Mouse (Mus musculus) limb, embryonic 12.5 days (tissue): Measurements from ENCODE around the gene Ldhd. TPM values are rescaled to one million over a fixed set of nuclear protein-coding genes. Genes with fewer than 3 reads are reported as not detected.
A peak's percentile ranks its signal among the peaks of the same experiment; 100 is the strongest.
"Not testable (repeated sequence)": the region's sequence is repeated elsewhere in the genome, so short reads cannot be mapped to it uniquely, and the experiment has no call there.

Source experiments
- ATAC-seq: fragments of 200-750 bp; cut with Nextera tagmentation; 2 replicates; pipeline ENCODE4 v1.8.0; 2017; ENCODE audit warnings: low read depth, moderate TSS enrichment; ENCODE audit not compliant: insufficient number of reproducible peaks, insufficient read depth, low FRiP score, low TSS enrichment
- H3K27ac ChIP-seq: fragments of 300-500 bp; sonication (generic); 2 replicates; pipeline ENCODE4 v1.5.1; 2016; ENCODE audit warnings: mild to moderate bottlenecking, moderate library complexity
- H3K27me3 ChIP-seq: fragments of 300-500 bp; sonication (generic); 2 replicates; pipeline ENCODE4 v1.6.1; 2016; ENCODE audit warnings: mild to moderate bottlenecking, moderate library complexity
- H3K36me3 ChIP-seq: fragments of 300-500 bp; sonication (generic); 2 replicates; pipeline ENCODE4 v1.6.1; 2016; ENCODE audit warnings: mild to moderate bottlenecking, moderate library complexity
- H3K4me1 ChIP-seq: fragments of 300-500 bp; sonication (generic); replicated peaks from 2 replicates; pipeline ENCODE4 v1.6.1; 2016
- H3K4me2 ChIP-seq: fragments of 300-500 bp; sonication (generic); 2 replicates; pipeline ENCODE4 v1.6.1; 2016; ENCODE audit warnings: mild to moderate bottlenecking, moderate library complexity
- H3K4me3 ChIP-seq: fragments of 300-500 bp; sonication (generic); replicated peaks from 2 replicates; pipeline ENCODE4 v1.5.1; 2016; ENCODE audit warnings: mild to moderate bottlenecking
- H3K9ac ChIP-seq: fragments of 300-500 bp; sonication (generic); replicated peaks from 2 replicates; pipeline ENCODE4 v1.6.1; 2016; ENCODE audit warnings: mild to moderate bottlenecking, moderate library complexity
- H3K9me3 ChIP-seq: fragments of 300-500 bp; sonication (generic); 2 replicates; pipeline ENCODE4 v1.6.1; 2016; ENCODE audit warnings: mild to moderate bottlenecking, moderate library complexity
- WGBS: fragments of 180-500 bp; shearing (Covaris S2); methylation state at CpG from one replicate; pipeline ENCODE4 v1.1.7; 2016; 5-methylcytosine and 5-hydroxymethylcytosine counted together
- polyA plus RNA-seq: library from polyadenylated mRNA; unstranded; fragments of >200 nt; fragmentation: Nextera tagmentation; extraction: Ambion mirVana; gene quantifications from 2 replicates; pipeline ENCODE4 v1.2.1, GENCODE M21; 2016

Gene Ldhd
- polyA plus RNA-seq, 1 experiment from 2014 or later: 0.25 TPM

DNA sequence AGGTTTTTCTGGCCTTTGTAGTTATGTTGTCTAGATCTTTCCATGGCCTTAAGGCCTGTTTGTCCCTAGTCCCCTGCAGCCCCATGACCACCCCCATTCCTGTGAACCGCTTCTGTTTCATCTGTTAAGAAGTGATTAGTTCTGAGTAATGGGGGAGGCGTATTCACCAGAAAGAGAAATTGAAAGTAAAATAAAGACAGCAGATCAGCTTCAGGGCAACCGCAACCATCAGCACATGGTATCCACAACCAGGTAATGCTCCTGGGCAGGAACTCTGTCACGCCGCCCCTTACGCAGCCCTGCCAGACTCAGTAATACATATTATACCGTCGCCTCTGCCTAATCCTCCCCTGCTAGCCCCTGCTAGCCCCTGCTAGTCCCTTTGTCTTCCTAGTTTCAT is 15.5 kb upstream of the Ldhd start:
- no peaks in the 10 kb centered on the region for H3K9me3 ChIP-seq
- no peak for ATAC-seq
- H3K27ac ChIP-seq: no peak overlapping the region
- H3K9ac ChIP-seq: no peak overlapping the region
- WGBS: 95% methylated on average over 8 of the region's 8 CpGs
- no peak overlapping the region for H3K4me3 ChIP-seq
- H3K36me3 ChIP-seq: no peaks in the 10 kb centered on the region
- H3K4me2 ChIP-seq: no peak overlapping the region
- H3K27me3 ChIP-seq: no peaks in the 10 kb centered on the region
- H3K4me1 ChIP-seq: peaks cover 13% of the 10 kb centered on the region

DNA sequence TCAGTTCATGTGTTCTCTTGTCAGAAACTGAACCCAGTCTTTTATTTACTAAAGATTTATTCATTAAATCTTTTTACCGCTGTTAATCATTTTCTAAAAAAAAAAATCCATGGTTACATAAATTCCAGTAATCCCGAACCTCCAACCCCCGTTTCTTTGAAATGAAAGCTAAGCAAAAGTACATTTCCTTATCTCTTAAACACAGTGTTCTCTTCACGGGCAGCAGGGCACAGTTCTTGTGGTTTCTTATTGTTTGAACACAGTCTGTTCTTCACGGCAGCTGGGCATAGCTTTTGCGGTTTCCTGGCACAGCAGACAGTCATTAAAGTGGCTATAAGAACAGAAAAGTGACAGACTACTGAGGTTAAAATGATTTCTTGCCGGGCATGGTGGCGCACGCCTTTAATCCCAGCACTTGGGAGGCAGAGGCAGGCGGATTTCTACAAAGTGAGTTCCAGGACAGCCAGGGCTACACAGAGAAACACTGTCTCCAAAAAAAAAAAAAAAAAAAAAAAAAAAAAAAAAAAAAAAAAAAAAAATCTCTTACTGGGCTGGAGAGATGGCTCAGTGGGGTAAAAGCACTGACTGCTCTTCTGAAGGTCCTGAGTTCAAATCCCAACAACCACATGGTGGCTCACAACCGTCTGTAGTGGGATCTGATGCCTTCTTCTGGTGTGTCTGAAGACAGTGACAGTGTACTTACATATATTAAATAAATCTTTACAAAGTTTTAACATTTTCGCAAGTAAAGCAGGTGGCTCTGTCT is 14.3 kb upstream of the Ldhd start:
- 71% methylated on average over 12 of the region's 12 CpGs for whole genome bisulfite sequencing
- H3K9ac ChIP-seq: peak overlapping the region; percentile 87; the same call in 1 of the 2 replicates
- peak overlapping the region; percentile 57 for H3K4me2 ChIP-seq
- H3K27me3 ChIP-seq, H3K36me3 ChIP-seq, ATAC-seq, H3K27ac ChIP-seq, H3K9me3 ChIP-seq: not testable (repeated sequence)
- peaks cover 13% of the 10 kb centered on the region for H3K4me1 ChIP-seq
- H3K4me3 ChIP-seq: peak overlapping the region; percentile 78

DNA sequence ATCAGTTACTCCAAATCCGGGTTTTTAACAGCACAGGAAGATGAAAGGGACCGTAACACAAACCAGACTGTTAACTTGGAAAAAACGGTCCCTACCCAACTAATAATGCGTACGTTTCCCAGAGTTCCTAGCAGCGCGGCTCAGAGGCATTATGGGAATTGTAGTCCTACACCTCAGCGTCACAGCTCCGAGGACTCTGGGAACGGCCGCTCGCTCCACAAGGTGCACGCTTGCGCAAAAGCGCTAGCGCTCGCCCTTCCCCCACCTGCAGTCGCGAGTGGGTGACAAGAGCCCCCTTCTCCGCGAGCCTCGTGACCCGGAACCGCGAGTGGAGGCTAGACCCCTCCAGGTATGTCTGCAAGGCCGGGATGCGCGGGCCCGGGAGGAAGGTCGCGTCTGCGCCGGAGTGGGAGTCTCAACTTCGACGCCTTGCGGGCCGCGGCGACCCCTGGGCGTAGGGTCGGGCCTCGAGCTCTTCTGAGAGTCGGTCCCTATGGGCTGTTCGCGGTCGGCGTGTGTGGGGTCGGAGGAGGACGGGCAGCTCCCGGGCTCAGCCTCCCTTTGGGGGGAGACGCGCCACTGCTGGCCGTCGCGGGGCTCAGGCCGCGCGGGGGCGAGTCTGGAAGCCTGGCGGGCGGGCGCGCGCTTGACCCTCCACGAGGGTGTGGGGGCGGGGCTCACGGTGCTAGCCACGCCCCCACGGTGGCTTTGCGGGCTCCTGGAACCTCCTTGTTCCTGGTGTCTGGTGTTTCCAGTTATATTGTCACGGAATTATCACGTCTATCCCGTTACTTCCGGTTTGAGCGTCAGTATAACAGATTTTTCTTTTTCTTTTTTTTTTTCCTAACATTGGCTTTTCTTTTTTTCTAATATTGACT is 13.3 kb upstream of the Ldhd start, which contains the start of gene Zfp1:
Gene Zfp1 (plus strand): TSS at position 138 of the 878 bp plus-strand sequence.
- peaks cover 8% of the 10 kb centered on the region for H3K4me1 ChIP-seq
- no peaks in the 10 kb centered on the region for H3K27me3 ChIP-seq
- H3K36me3 ChIP-seq: no peaks in the 10 kb centered on the region
- H3K27ac ChIP-seq: peak within 1 kb of the TSS; percentile 94
- ATAC-seq: peak; percentile 96
- peak within 1 kb of the TSS; percentile 87 for H3K9ac ChIP-seq
- H3K4me2 ChIP-seq: peak within 1 kb of the TSS; percentile 57
- no peaks in the 10 kb centered on the region for H3K9me3 ChIP-seq
- under 1% methylated on average over 73 of the region's 75 CpGs for WGBS
- H3K4me3 ChIP-seq: peak within 1 kb of the TSS; percentile 78

DNA sequence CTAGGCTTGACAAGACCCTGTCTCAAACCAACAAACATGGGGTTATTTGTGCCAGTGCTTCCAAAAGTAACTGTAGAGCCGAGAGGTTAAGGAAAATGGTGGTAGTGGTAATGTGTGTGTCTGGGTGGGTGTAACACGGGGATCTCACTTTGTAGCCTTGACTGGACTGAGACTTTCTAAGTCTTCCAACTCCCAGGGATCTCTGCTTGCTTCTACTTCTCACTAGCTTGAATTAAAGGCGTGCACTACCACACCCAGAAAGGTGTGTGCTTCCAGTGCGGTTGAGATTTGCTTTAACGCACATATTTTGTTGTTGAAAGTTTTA is 12.7 kb upstream of the Ldhd start:
- Histone ChIP-seq H3K27ac (peak overlapping the region; percentile 94), H3K4me3 (peak overlapping the region; percentile 78), H3K9ac (peak overlapping the region; percentile 87), H3K4me2 (peak overlapping the region; percentile 57), H3K4me1 (peaks cover 8% of the 10 kb centered on the region), H3K9me3 (no peaks in the 10 kb centered on the region), H3K36me3 (no peaks in the 10 kb centered on the region), H3K27me3 (no peaks in the 10 kb centered on the region)
- ATAC-seq: peak; percentile 35; the same call in 1 of the 2 replicates
- WGBS: 11% methylated on average over 5 of the region's 5 CpGs

DNA sequence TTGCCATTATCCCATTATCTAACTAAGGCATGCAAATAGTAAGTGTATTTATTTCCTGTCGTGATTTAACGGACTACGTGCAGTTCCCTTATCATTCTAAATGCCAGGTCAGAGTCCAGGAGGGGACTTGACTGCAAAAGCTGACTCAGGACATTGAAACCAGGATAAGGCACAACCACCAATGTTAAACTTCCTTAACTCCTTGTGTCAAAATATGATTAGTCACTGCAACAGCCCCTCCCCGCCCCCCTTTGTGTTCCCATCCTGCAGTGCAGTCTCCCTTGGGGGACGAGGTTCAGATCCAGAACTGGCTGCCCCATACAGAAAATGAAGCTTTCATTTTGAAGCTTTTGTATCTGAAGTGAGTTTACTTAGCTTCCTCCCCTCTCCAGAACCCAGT is 12.3 kb upstream of the Ldhd start:
- Histone ChIP-seq H3K27ac (peak overlapping the region; percentile 94), H3K4me3 (peak overlapping the region; percentile 78), H3K9ac (peak overlapping the region; percentile 87), H3K4me2 (peak overlapping the region; percentile 57), H3K9me3 (no peaks in the 10 kb centered on the region), H3K36me3 (no peaks in the 10 kb centered on the region), H3K27me3 (no peaks in the 10 kb centered on the region), H3K4me1 (peaks cover 8% of the 10 kb centered on the region)
- WGBS: 59% methylated on average over 5 of the region's 5 CpGs
- no peak for ATAC-seq

DNA sequence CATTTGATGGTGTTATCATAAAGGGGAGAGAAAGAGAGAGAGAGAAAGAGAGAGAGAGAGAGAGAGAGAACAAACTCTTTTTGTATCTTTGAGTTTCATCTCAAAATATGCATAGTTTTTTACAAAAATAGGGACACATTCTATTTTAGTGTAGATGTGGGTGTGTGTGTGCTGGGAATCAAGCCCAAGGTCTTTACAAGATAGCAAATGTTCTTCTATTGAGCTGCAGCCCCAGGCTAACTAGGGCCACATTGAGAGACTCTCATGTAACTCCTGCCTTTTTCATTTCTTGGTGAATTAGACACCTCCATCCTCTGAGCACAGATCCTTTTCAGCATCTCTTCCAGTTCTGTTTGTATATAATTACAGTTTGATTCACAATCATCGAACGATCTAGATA is 10.9 kb upstream of the Ldhd start:
- Histone ChIP-seq H3K9me3 (no peaks in the 10 kb centered on the region), H3K4me3 (no peak overlapping the region), H3K4me1 (peaks cover 8% of the 10 kb centered on the region), H3K9ac (no peak overlapping the region), H3K36me3 (no peaks in the 10 kb centered on the region), H3K4me2 (no peak overlapping the region), H3K27me3 (no peaks in the 10 kb centered on the region), H3K27ac (no peak overlapping the region)
- WGBS: 94% methylated on average over 2 of the region's 2 CpGs
- ATAC-seq: no peak

DNA sequence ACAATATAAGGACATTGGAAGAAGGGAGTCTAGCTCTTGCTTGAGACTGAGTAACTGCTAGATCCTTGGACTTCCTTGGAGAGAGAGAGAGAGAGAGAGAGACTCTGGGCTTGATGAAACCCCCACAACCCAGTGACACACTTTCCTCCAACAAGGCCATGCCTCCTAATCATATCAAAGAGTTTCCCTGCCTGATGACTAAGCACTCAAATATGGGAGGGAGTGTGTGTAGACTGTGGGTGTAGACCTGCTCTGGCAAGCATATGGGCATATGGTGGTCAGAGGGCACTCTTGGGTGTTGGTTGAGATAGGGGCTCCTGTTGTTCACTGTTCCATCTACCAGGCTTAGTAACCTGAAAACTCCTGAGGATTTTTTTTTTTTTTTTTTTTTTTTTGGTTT is 7.9 kb upstream of the Ldhd start:
- H3K9me3 ChIP-seq: 0 out of 2 replicates have a peak, but pooled peaks cover 3% of the 10 kb centered on the region
- H3K27ac ChIP-seq: no peak overlapping the region
- peaks cover 5% of the 10 kb centered on the region for H3K4me1 ChIP-seq
- H3K36me3 ChIP-seq: no peaks in the 10 kb centered on the region
- H3K4me3 ChIP-seq: no peak overlapping the region
- ATAC-seq: no peak
- H3K9ac ChIP-seq: no peak overlapping the region
- H3K27me3 ChIP-seq: no peaks in the 10 kb centered on the region
- no peak overlapping the region for H3K4me2 ChIP-seq

DNA sequence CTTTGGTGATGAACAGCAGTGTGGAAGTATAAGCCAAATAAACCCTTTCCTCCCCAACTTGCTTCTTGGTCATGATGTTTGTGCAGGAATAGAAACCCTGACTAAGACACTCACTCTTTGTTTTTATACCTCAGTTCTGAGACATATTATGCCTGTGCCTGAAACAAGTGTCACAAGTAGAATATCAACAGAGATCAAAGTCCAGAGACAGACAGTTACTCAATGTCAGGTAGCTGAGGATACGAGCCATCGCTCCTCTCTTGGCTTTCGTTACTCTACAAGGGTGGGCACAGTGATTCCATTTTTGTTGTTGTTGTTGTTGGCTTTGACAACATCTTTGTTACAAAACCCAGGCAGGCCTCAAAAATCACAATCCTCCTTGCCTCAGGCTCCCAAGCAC is 2.8 kb upstream of the Ldhd start:
- Histone ChIP-seq H3K4me1 (peaks cover 7% of the 10 kb centered on the region; the same call in 1 of the 2 replicates), H3K4me3 (no peak overlapping the region), H3K27ac (no peak overlapping the region), H3K4me2 (no peak overlapping the region), H3K9me3 (0 out of 2 replicates have a peak, but pooled peaks cover 3% of the 10 kb centered on the region), H3K9ac (no peak overlapping the region), H3K36me3 (peaks cover 10% of the 10 kb centered on the region; the same call in 1 of the 2 replicates), H3K27me3 (no peaks in the 10 kb centered on the region)
- ATAC-seq: no peak
- WGBS: 96% methylated on average over 3 of the region's 3 CpGs

DNA sequence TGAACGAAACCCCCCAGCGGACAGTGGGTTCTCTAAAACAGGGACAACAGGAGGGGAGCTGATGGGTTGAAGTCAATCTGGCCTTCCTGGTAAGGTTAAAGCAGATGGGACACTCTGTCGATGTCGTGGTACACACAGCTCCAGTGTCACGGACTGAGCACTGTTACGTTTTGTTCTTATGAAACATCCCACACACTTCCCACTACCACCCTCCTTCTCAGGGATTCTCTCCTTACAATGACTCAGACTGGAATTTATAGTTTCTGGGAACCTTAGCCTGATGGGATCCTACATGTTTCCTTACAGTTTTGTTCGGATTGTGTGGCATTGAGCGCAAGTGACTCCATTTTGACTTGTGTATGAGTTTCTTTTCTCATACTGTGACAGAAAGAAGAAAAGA is 1.4 kb upstream of the Ldhd start:
- no peak overlapping the region for H3K9ac ChIP-seq
- H3K9me3 ChIP-seq: 0 out of 2 replicates have a peak, but pooled peaks cover 3% of the 10 kb centered on the region
- WGBS: 92% methylated on average over 8 of the region's 8 CpGs
- no peak for ATAC-seq
- peaks cover 7% of the 10 kb centered on the region; the same call in 1 of the 2 replicates for H3K4me1 ChIP-seq
- no peak overlapping the region for H3K4me2 ChIP-seq
- no peak overlapping the region for H3K4me3 ChIP-seq
- H3K27me3 ChIP-seq: no peaks in the 10 kb centered on the region
- no peak overlapping the region for H3K27ac ChIP-seq
- peaks cover 20% of the 10 kb centered on the region; the same call in 1 of the 2 replicates for H3K36me3 ChIP-seq

DNA sequence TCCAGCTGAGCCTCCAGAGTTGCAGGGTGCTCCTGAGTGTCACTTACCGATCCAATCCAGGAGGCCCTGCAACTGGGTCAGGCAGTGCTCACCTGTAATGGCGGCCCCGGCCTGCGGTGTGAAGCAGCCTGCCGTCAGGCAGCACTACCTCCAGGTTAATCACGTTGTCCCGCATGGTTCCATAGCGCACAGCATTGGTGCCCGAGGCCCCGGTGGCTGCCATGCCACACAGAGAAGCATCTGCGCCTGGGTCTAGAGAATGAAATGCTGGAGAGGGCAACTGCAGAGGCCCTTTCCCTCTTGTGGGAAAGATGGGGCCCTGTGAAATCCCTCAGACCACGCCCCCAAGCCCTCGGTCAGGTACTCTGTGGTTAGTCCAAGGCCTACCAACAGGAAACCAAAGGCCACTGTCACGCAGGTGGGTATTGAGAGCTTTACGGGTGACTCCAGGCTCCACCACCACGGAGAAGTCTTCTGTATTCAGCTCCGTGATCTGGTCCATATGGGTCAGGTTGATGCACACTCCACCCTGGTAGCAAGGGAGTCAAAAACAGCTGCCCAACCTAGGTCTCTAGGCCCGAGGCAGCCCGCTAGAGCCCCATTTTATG is 1.2 kb downstream of the Ldhd start:
- whole genome bisulfite sequencing: 85% methylated on average over 19 of the region's 19 CpGs

DNA sequence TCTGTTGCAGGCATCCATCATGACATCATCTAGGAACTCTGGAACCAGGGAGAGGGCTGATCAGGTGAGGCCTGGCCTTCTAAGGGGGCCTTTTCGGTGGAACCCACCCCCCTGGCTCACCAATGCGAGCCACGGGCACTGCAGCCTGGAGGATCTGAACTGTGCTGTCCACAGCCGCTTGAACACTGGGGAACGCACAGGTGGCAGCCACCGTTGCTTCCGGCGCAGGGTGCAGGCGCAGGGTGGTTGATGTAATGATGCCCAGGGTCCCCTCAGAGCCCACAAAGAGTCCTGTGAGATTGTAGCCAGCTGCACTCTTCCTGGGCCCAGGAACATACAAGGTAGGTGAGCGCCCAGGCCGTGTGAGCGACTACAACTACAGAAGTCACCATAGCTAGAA is 1.8 kb downstream of the Ldhd start:
- Histone ChIP-seq H3K36me3 (peaks cover 37% of the 10 kb centered on the region), H3K9me3 (0 out of 2 replicates have a peak, but pooled peaks cover 2% of the 10 kb centered on the region), H3K9ac (no peak overlapping the region), H3K27me3 (no peaks in the 10 kb centered on the region), H3K4me3 (no peak overlapping the region), H3K27ac (no peak overlapping the region), H3K4me1 (peaks cover 7% of the 10 kb centered on the region; the same call in 1 of the 2 replicates), H3K4me2 (no peak overlapping the region)
- ATAC-seq: no peak
- 93% methylated on average over 12 of the region's 12 CpGs for WGBS

More for the DNA sequence above, 1.2 kb downstream of the Ldhd start:
- Histone ChIP-seq H3K4me2 (no peak overlapping the region), H3K4me1 (peaks cover 7% of the 10 kb centered on the region; the same call in 1 of the 2 replicates), H3K27me3 (no peaks in the 10 kb centered on the region), H3K27ac (no peak overlapping the region), H3K36me3 (peaks cover 34% of the 10 kb centered on the region), H3K9ac (no peak overlapping the region), H3K9me3 (0 out of 2 replicates have a peak, but pooled peaks cover 3% of the 10 kb centered on the region), H3K4me3 (no peak overlapping the region)
- ATAC-seq: no peak
